Mouse (Mus musculus) cerebellum, postnatal 25 days (tissue): ENCODE results near the gene Entpd5.
A peak's percentile ranks its signal among the peaks of the same experiment; 100 is the strongest.

Experiments used
- DNase-seq, 2 experiments: peaks; one replicate each; pipeline ENCODE4 v3.0.0; 2021; ENCODE audit warnings: mixed read lengths in 2 of 2

The Entpd5 gene

GRCm38 (mm10) chr12:84408819-84409507 is at the start of gene Entpd5, which contains the start of gene Bbof1:
Gene Entpd5 (minus strand): TSS chr12:84409029.
Gene Bbof1 (plus strand): TSS chr12:84409071.
- DNase-seq: peak; percentile 95 to 98

- peak; percentile 19 to 48 for DNase-seq
Measured at GRCm38 (mm10) chr12:84456911-84457310, 48.1 kb upstream of the Entpd5 start.

GRCm38 (mm10) chr12:84451801-84452200 is 43.0 kb upstream of the Entpd5 start:
- peak in 1 of 2 experiments; percentile 24 for DNase-seq

GRCm38 (mm10) chr12:84450718-84451646 is 42.2 kb upstream of the Entpd5 start, which contains the start of the genes Aldh6a1 and Lin52:
Gene Aldh6a1 (minus strand): TSS chr12:84451004.
Gene Lin52 (plus strand): TSS chr12:84451422.
- peak; percentile 93 to 96 for DNase-seq

- DNase-seq: no peak
Measured at GRCm38 (mm10) chr12:84450351-84450717, 41.5 kb upstream of the Entpd5 start.

- no peak for DNase-seq
Measured at GRCm38 (mm10) chr12:84449887-84450286, 41.1 kb upstream of the Entpd5 start.

GRCm38 (mm10) chr12:84448181-84448580 is 39.4 kb upstream of the Entpd5 start:
- no peak for DNase-seq

- no peak for DNase-seq
Measured at GRCm38 (mm10) chr12:84447386-84447785, 38.6 kb upstream of the Entpd5 start.

- DNase-seq: no peak
Measured at GRCm38 (mm10) chr12:84442526-84442925, 33.7 kb upstream of the Entpd5 start.

GRCm38 (mm10) chr12:84438697-84439096 is 29.9 kb upstream of the Entpd5 start:
- no peak for DNase-seq

GRCm38 (mm10) chr12:84429825-84430224 is 21.0 kb upstream of the Entpd5 start:
- DNase-seq: no peak

- DNase-seq: no peak
Measured at GRCm38 (mm10) chr12:84423990-84424389, 15.2 kb upstream of the Entpd5 start.

- DNase-seq: no peak
Measured at GRCm38 (mm10) chr12:84417605-84417922, 8.7 kb upstream of the Entpd5 start.

GRCm38 (mm10) chr12:84416834-84417604 is 8.2 kb upstream of the Entpd5 start, which contains the start of gene Rnf113a2:
Gene Rnf113a2 (plus strand): TSS chr12:84417196.
- DNase-seq: peak; percentile 85 to 91

- DNase-seq: peak in 1 of 2 experiments; percentile 36
Measured at GRCm38 (mm10) chr12:84407874-84408818, 683 bp downstream of the Entpd5 start.

- DNase-seq: no peak
Measured at GRCm38 (mm10) chr12:84407259-84407658, 1.6 kb downstream of the Entpd5 start.

GRCm38 (mm10) chr12:84404541-84404940 is 4.3 kb downstream of the Entpd5 start:
- DNase-seq: no peak

GRCm38 (mm10) chr12:84402923-84403322 is 5.9 kb downstream of the Entpd5 start:
- DNase-seq: no peak

- no peak for DNase-seq
Measured at GRCm38 (mm10) chr12:84400653-84401052, 8.2 kb downstream of the Entpd5 start.

- no peak for DNase-seq
Measured at GRCm38 (mm10) chr12:84400068-84400467, 8.8 kb downstream of the Entpd5 start.

- no peak for DNase-seq
Measured at GRCm38 (mm10) chr12:84399663-84400062, 9.2 kb downstream of the Entpd5 start.

- DNase-seq: no peak
Measured at GRCm38 (mm10) chr12:84399135-84399534, 9.7 kb downstream of the Entpd5 start.
